Mouse (Mus musculus) forebrain, embryonic 16.5 days (tissue): ENCODE measurements around the gene Dpagt1. TPM values are rescaled to one million over a fixed set of nuclear protein-coding genes. Genes with fewer than 3 reads are reported as not detected.

Experiments
- ATAC-seq: fragments of 200-750 bp; cut with Nextera tagmentation; 2 replicates; pipeline ENCODE4 v1.8.0; 2017; ENCODE audit warnings: mild to moderate bottlenecking, moderate library complexity
- H3K27ac ChIP-seq: fragments of 300-500 bp; sonication (generic); 2 replicates; pipeline ENCODE4 v1.5.1; 2014; ENCODE audit warnings: low read length, control low read depth
- H3K27me3 ChIP-seq: fragments of 300-500 bp; sonication (generic); replicated peaks from 2 replicates; pipeline ENCODE4 v1.6.1; 2014; ENCODE audit warnings: low read length; ENCODE audit not compliant: control insufficient read depth, insufficient read depth
- H3K36me3 ChIP-seq: fragments of 300-500 bp; sonication (generic); 2 replicates; pipeline ENCODE4 v1.6.1; 2014; ENCODE audit not compliant: control insufficient read depth, insufficient read depth
- H3K4me1 ChIP-seq: fragments of 300-500 bp; sonication (generic); replicated peaks from 2 replicates; pipeline ENCODE4 v1.6.1; 2014; ENCODE audit warnings: low read length; ENCODE audit not compliant: control insufficient read depth, insufficient read depth
- H3K4me2 ChIP-seq: fragments of 300-500 bp; sonication (generic); 2 replicates; pipeline ENCODE4 v1.6.1; 2014; ENCODE audit warnings: mild to moderate bottlenecking, low read length, control low read depth
- H3K4me3 ChIP-seq: fragments of 300-500 bp; sonication (generic); replicated peaks from 2 replicates; pipeline ENCODE4 v1.5.1; 2014; ENCODE audit warnings: mild to moderate bottlenecking, low read length, control low read depth
- H3K9ac ChIP-seq: fragments of 300-500 bp; sonication (generic); replicated peaks from 2 replicates; pipeline ENCODE4 v1.6.1; 2014; ENCODE audit warnings: low read depth, low read length, control low read depth
- H3K9me3 ChIP-seq: fragments of 300-500 bp; sonication (generic); 2 replicates; pipeline ENCODE4 v1.6.1; 2016; ENCODE audit warnings: low read length; ENCODE audit not compliant: control insufficient read depth
- WGBS: fragments of 180-500 bp; shearing (Covaris S2); extraction: QIAGEN DNeasy Blood & Tissue Kit; methylation state at CpG from one replicate; pipeline ENCODE4 v1.1.7; 2014; 5-methylcytosine and 5-hydroxymethylcytosine counted together
- polyA plus RNA-seq: library from polyadenylated mRNA; unstranded; fragments of >200 nt; fragmentation: Nextera tagmentation; extraction: Ambion mirVana; gene quantifications from 2 replicates; pipeline ENCODE4 v1.2.1, GENCODE M21; 2015

The Dpagt1 gene
- 35.2 and 35.7 TPM in 2 replicates for polyA plus RNA-seq

- H3K4me3 ChIP-seq, result peak within 1 kb of the TSS; percentile 93
- H3K27ac ChIP-seq, result peak within 1 kb of the TSS; percentile 92
- H3K9me3 ChIP-seq, result no peaks in the 10 kb centered on the region
- H3K4me1 ChIP-seq, result peaks cover 18% of the 10 kb centered on the region
- H3K36me3 ChIP-seq, result peaks cover 2% of the 10 kb centered on the region
- peak within 1 kb of the TSS; percentile 70 for H3K4me2 ChIP-seq
- WGBS, result 2% methylated on average over 12 of the region's 12 CpGs
- peak within 1 kb of the TSS; percentile 92 for H3K9ac ChIP-seq
- H3K27me3 ChIP-seq, result no peaks in the 10 kb centered on the region
- ATAC-seq, result peak; percentile 53
Observed at GRCm38 (mm10) chr9:44325768-44326370, at the start of gene Dpagt1. Gene Dpagt1, plus strand, starts transcription at chr9:44326019.

- H3K4me3 ChIP-seq, result no peak overlapping the region
- 77% methylated on average over 5 of the region's 5 CpGs for WGBS
- H3K4me1 ChIP-seq, result peaks cover 14% of the 10 kb centered on the region
- no peak overlapping the region for H3K9ac ChIP-seq
- H3K9me3 ChIP-seq, result no peaks in the 10 kb centered on the region
- no peak overlapping the region for H3K4me2 ChIP-seq
- ATAC-seq, result no peak
- no peaks in the 10 kb centered on the region for H3K27me3 ChIP-seq
- H3K36me3 ChIP-seq, result peaks cover 6% of the 10 kb centered on the region; the same call in 1 of the 2 replicates
- H3K27ac ChIP-seq, result no peak overlapping the region
Observed at GRCm38 (mm10) chr9:44283183-44283582, 42.6 kb upstream of the Dpagt1 start.

- Histone ChIP-seq H3K27me3 (no peaks in the 10 kb centered on the region), H3K4me3 (peak overlapping the region; percentile 4), H3K4me1 (peaks cover 26% of the 10 kb centered on the region), H3K9me3 (no peaks in the 10 kb centered on the region), H3K36me3 (peaks cover 8% of the 10 kb centered on the region), H3K27ac (no peak overlapping the region), H3K4me2 (peak overlapping the region; percentile 95), H3K9ac (peak overlapping the region; percentile 27; the same call in 1 of the 2 replicates)
- ATAC-seq, result no peak
- WGBS, result 12% methylated on average over 6 of the region's 6 CpGs
Observed at GRCm38 (mm10) chr9:44286256-44286850, 39.5 kb upstream of the Dpagt1 start.

- no peak overlapping the region for H3K27ac ChIP-seq
- H3K27me3 ChIP-seq, result no peaks in the 10 kb centered on the region
- ATAC-seq, result peak; percentile 13
- peak overlapping the region; percentile 70 for H3K4me3 ChIP-seq
- H3K4me1 ChIP-seq, result peaks cover 26% of the 10 kb centered on the region
- peak overlapping the region; percentile 90 for H3K9ac ChIP-seq
- no peaks in the 10 kb centered on the region for H3K9me3 ChIP-seq
- WGBS, result 7% methylated on average over 11 of the region's 11 CpGs
- H3K4me2 ChIP-seq, result peak overlapping the region; percentile 95
- H3K36me3 ChIP-seq, result peaks cover 10% of the 10 kb centered on the region
Observed at GRCm38 (mm10) chr9:44287003-44287400, 38.8 kb upstream of the Dpagt1 start.

GRCm38 (mm10) chr9:44287401-44288075 lies 38.3 kb upstream of the Dpagt1 start:
- Histone ChIP-seq H3K36me3 (peaks cover 13% of the 10 kb centered on the region), H3K4me1 (peaks cover 26% of the 10 kb centered on the region), H3K9me3 (no peaks in the 10 kb centered on the region), H3K27me3 (no peaks in the 10 kb centered on the region), H3K9ac (peak overlapping the region; percentile 90), H3K4me3 (peak overlapping the region; percentile 70), H3K4me2 (peak overlapping the region; percentile 95), H3K27ac (peak overlapping the region; percentile 51)
- under 1% methylated on average over 47 of the region's 47 CpGs for WGBS
- peak; percentile 61 for ATAC-seq

- H3K4me2 ChIP-seq, result peak within 1 kb of the TSS; percentile 95
- peak within 1 kb of the TSS; percentile 90 for H3K9ac ChIP-seq
- peak; percentile 71 for ATAC-seq
- H3K27me3 ChIP-seq, result no peaks in the 10 kb centered on the region
- H3K4me1 ChIP-seq, result peaks cover 26% of the 10 kb centered on the region
- 3% methylated on average over 38 of the region's 38 CpGs for WGBS
- peak within 1 kb of the TSS; percentile 70 for H3K4me3 ChIP-seq
- peaks cover 20% of the 10 kb centered on the region for H3K36me3 ChIP-seq
- H3K9me3 ChIP-seq, result no peaks in the 10 kb centered on the region
- H3K27ac ChIP-seq, result peak within 1 kb of the TSS; percentile 51
Observed at GRCm38 (mm10) chr9:44288076-44288958, 37.5 kb upstream of the Dpagt1 start, which contains the start of gene Abcg4. Gene Abcg4, minus strand, starts transcription at chr9:44288615.

GRCm38 (mm10) chr9:44288959-44289291 lies 36.9 kb upstream of the Dpagt1 start:
- H3K4me2 ChIP-seq, result peak overlapping the region; percentile 95
- no peaks in the 10 kb centered on the region for H3K9me3 ChIP-seq
- peaks cover 26% of the 10 kb centered on the region for H3K4me1 ChIP-seq
- H3K4me3 ChIP-seq, result peak overlapping the region; percentile 70
- WGBS, result 9% methylated on average over 11 of the region's 11 CpGs
- H3K27me3 ChIP-seq, result no peaks in the 10 kb centered on the region
- peak overlapping the region; percentile 90; the same call in 1 of the 2 replicates for H3K9ac ChIP-seq
- H3K27ac ChIP-seq, result peak overlapping the region; percentile 41; the same call in 1 of the 2 replicates
- ATAC-seq, result no peak
- peaks cover 21% of the 10 kb centered on the region for H3K36me3 ChIP-seq

GRCm38 (mm10) chr9:44292490-44292889 lies 33.3 kb upstream of the Dpagt1 start:
- Histone ChIP-seq H3K9ac (no peak overlapping the region), H3K27me3 (no peaks in the 10 kb centered on the region), H3K27ac (no peak overlapping the region), H3K4me1 (peaks cover 12% of the 10 kb centered on the region), H3K9me3 (no peaks in the 10 kb centered on the region), H3K36me3 (peaks cover 40% of the 10 kb centered on the region), H3K4me3 (no peak overlapping the region), H3K4me2 (no peak overlapping the region)
- ATAC-seq, result no peak
- 68% methylated on average over 3 of the region's 3 CpGs for WGBS
